Mouse (Mus musculus) intestine, embryonic 15.5 days (tissue): ENCODE measurements at regions not wholly inside any gene's neighbourhood (a gene's known extent, or its start where the extent isn't known, plus 50 kb on each side); places are given as distances from the start of the nearest gene placed in this dataset.

Source experiments
- ATAC-seq: fragments of 200-750 bp; cut with Nextera tagmentation; 2 replicates; pipeline ENCODE4 v1.8.0; 2017; ENCODE audit warnings: moderate TSS enrichment, moderate library complexity
- H3K27ac ChIP-seq: fragments of 300-500 bp; sonication (generic); 2 replicates; pipeline ENCODE4 v1.5.1; 2015; ENCODE audit warnings: mild to moderate bottlenecking, inconsistent platforms
- H3K27me3 ChIP-seq: fragments of 300-500 bp; sonication (generic); replicated peaks from 2 replicates; pipeline ENCODE4 v1.6.1; 2015; ENCODE audit warnings: inconsistent platforms
- H3K36me3 ChIP-seq: fragments of 300-500 bp; sonication (generic); 2 replicates; pipeline ENCODE4 v1.6.1; 2015; ENCODE audit warnings: inconsistent platforms
- H3K4me1 ChIP-seq: fragments of 300-500 bp; sonication (generic); replicated peaks from 2 replicates; pipeline ENCODE4 v1.6.1; 2015; ENCODE audit warnings: inconsistent platforms
- H3K4me2 ChIP-seq: fragments of 300-500 bp; sonication (generic); replicated peaks from 2 replicates; pipeline ENCODE4 v1.6.1; 2015; ENCODE audit warnings: mild to moderate bottlenecking, inconsistent platforms
- H3K4me3 ChIP-seq: fragments of 300-500 bp; sonication (generic); replicated peaks from 2 replicates; pipeline ENCODE4 v1.5.1; 2015; ENCODE audit warnings: inconsistent platforms
- H3K9ac ChIP-seq: fragments of 300-500 bp; sonication (generic); 2 replicates; pipeline ENCODE4 v1.6.1; 2015; ENCODE audit warnings: inconsistent platforms
- H3K9me3 ChIP-seq: fragments of 300-500 bp; sonication (generic); 2 replicates; pipeline ENCODE4 v1.6.1; 2016; ENCODE audit warnings: inconsistent platforms
- WGBS: fragments of 180-500 bp; shearing (Covaris S2); methylation state at CpG from one replicate; pipeline ENCODE4 v1.1.7; 2015; 5-methylcytosine and 5-hydroxymethylcytosine counted together

DNA sequence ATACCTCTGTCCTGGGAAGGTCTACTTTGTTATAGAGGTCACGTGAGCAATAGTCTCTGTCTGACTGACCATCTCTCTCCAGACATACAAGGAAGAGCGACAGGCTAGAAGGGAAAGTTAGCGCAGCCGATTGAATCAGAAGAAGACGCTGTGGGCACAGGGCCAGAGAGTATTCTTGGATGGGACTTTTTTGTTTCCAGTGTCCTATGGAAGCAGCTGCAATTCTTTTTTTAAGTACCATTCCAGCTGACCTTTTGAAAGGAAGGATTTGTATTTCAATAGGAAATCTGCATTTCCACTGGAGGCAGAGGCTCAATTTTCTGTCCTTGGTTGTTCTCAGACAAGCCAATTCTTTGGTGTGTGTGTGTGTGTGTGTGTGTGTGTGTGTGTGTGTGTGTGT lies 52.3 kb upstream of the Zfp536 start:
- no peak overlapping the region for H3K27ac ChIP-seq
- H3K36me3 ChIP-seq, result no peaks in the 10 kb centered on the region
- H3K4me2 ChIP-seq, result no peak overlapping the region
- no peaks in the 10 kb centered on the region for H3K27me3 ChIP-seq
- ATAC-seq, result no peak
- H3K9ac ChIP-seq, result no peak overlapping the region
- H3K4me3 ChIP-seq, result no peak overlapping the region
- no peaks in the 10 kb centered on the region for H3K9me3 ChIP-seq
- H3K4me1 ChIP-seq, result no peaks in the 10 kb centered on the region
- 71% methylated on average over 5 of the region's 5 CpGs for WGBS
